Comparison of ENCODE assay signal across 8 mouse cellular contexts in the genomic region with DNA sequence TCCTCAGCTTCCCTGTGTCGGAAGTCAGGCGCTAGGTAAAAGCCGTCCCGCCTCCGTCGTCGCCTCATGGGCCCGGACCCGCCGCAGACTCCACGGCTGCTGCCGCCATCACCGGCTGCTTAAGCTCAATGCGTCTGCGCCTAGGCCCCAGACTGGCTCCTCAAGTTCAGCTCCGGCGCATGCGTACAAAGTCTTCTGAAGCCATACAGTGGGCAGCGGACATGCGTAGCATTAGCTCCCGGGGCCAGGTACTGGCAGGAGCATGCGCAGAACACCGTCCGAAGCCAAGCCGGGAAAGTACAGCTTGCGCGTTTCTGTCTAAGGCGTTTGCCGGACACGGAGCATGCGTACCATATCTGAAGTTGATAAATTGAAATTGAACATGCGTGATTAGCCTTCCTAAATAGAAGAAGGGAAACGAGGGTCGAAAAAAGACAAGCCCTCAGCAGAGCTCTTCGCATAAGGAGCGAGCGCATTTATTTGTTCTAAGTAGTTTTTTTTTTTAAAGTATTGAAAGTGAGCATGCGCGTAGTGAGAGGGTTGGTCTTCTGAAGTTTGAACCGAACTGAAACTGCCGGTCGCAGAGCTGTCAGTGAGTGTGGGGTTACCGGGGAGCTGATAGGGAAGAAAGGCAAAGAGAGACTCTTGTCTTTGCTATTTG. TPM values are rescaled to one million over a fixed set of nuclear protein-coding genes. Genes with fewer than 3 reads are reported as not detected.
DNase-seq lines count a peak whose midpoint lies in the region; ATAC-seq and TF ChIP-seq lines count a peak whose summit lies in the region.

A gene (minus strand): TSS at position 167 of the 661 bp plus-strand sequence.
A gene (plus strand): TSS at position 353 of the 661 bp plus-strand sequence.

- peak; percentile 99 for ATAC-seq in forebrain, postnatal 0 days
- peak; percentile 98 for ATAC-seq in lung, embryonic 15.5 days (ENCODE audit: borderline replicate concordance, extremely low read depth, low FRiP score, low TSS enrichment)

- peak within 1 kb of the TSS; percentile 96 for H3K9ac ChIP-seq in MEL (ENCODE audit: control insufficient read depth, low read depth, low read length, poor library complexity, severe bottlenecking)
- peak within 1 kb of the TSS; percentile 94 for H3K9ac ChIP-seq in forebrain, postnatal 0 days
- H3K9ac ChIP-seq in lung, embryonic 15.5 days, result peak within 1 kb of the TSS; percentile 87

- H3K9me3 ChIP-seq in MEL (replicated peaks; ENCODE audit: insufficient read depth, low read length), result no peaks in the 10 kb centered on the region
- no peaks in the 10 kb centered on the region for H3K9me3 ChIP-seq in forebrain, postnatal 0 days (ENCODE audit: low read length)
- no peaks in the 10 kb centered on the region for H3K9me3 ChIP-seq in lung, embryonic 15.5 days

- TF ChIP-seq EP300 in MEL (IDR thresholded peaks at IDR 0.05; ENCODE audit: low read depth in 1 of 2, low read length in 2 of 2), result 0 out of 4 replicates have a peak, but pooled peaks of 1 of the 2 experiments have one; percentile 36

- under 1% methylated on average over 43 of the region's 43 CpGs for WGBS in cerebellum, adult 2 months
- under 1% methylated on average over 43 of the region's 43 CpGs for WGBS in forebrain, postnatal 0 days
- WGBS in lung, embryonic 15.5 days, result under 1% methylated on average over 43 of the region's 43 CpGs

- TF ChIP-seq RAD21 in MEL (IDR thresholded peaks at IDR 0.05; ENCODE audit: low read depth, low read length), result no peak

- DNase-seq in MEL (ENCODE audit: low read depth, low spot score), result peak; percentile 100
- DNase-seq in cerebellum, adult 2 months, result peak; percentile 99
- peak; percentile 100 for DNase-seq in forebrain, postnatal 0 days
- peak; percentile 100 for DNase-seq in heart, postnatal 4 days
- DNase-seq in layer of hippocampus, adult 8-10 months (ENCODE audit: low spot score in 2 of 2), result peak; percentile 99 to 100
- DNase-seq in ovary, adult 18-20 months (ENCODE audit: low spot score), result peak; percentile 99
- peak; percentile 100 for DNase-seq in thymus, postnatal 0 days (ENCODE audit: low spot score)

- H3K36me3 ChIP-seq in MEL (ENCODE audit: control insufficient read depth in 1 of 2, insufficient read depth in 2 of 2, low read length in 2 of 2), result peaks cover 5 to 26% of the 10 kb centered on the region in 2 experiments
- H3K36me3 ChIP-seq in forebrain, postnatal 0 days (ENCODE audit: insufficient read depth), result no peaks in the 10 kb centered on the region
- H3K36me3 ChIP-seq in lung, embryonic 15.5 days, result peaks cover 7% of the 10 kb centered on the region; the same call in 1 of the 2 replicates

- peaks cover 54% of the 10 kb centered on the region for H3K79me2 ChIP-seq in MEL (ENCODE audit: control insufficient read depth, insufficient read depth, low read length, poor library complexity)

- H3K27ac ChIP-seq in MEL (ENCODE audit: control insufficient read depth, low read depth, low read length), result peak within 1 kb of the TSS; percentile 99
- H3K27ac ChIP-seq in cerebellum, adult 2 months (ENCODE audit: insufficient read depth, low read length), result peak within 1 kb of the TSS; percentile 26; the same call in 1 of the 2 replicates
- H3K27ac ChIP-seq in forebrain, postnatal 0 days (ENCODE audit: low read depth, low read length), result peak within 1 kb of the TSS; percentile 90
- peak within 1 kb of the TSS; percentile 84 for H3K27ac ChIP-seq in lung, embryonic 15.5 days

- H3K4me2 ChIP-seq in forebrain, postnatal 0 days (ENCODE audit: low read depth), result peak within 1 kb of the TSS; percentile 64
- peak within 1 kb of the TSS; percentile 76 for H3K4me2 ChIP-seq in lung, embryonic 15.5 days

- peak within 1 kb of the TSS; percentile 77 to 88 for H3K4me3 ChIP-seq in MEL (ENCODE audit: control insufficient read depth in 1 of 2, insufficient read depth in 1 of 2, low read depth in 2 of 2, low read length in 2 of 2)
- H3K4me3 ChIP-seq in cerebellum, adult 2 months (replicated peaks; ENCODE audit: insufficient read depth, low read depth, low read length), result peak within 1 kb of the TSS; percentile 81
- peak within 1 kb of the TSS; percentile 85 for H3K4me3 ChIP-seq in forebrain, postnatal 0 days (ENCODE audit: low read depth, low read length)
- peak within 1 kb of the TSS; percentile 77 for H3K4me3 ChIP-seq in lung, embryonic 15.5 days

- peaks cover 8 to 12% of the 10 kb centered on the region in 2 experiments for H3K4me1 ChIP-seq in MEL (ENCODE audit: control insufficient read depth in 1 of 2, insufficient read depth in 2 of 2, low read length in 2 of 2)
- no peaks in the 10 kb centered on the region for H3K4me1 ChIP-seq in cerebellum, adult 2 months (ENCODE audit: control insufficient read depth, insufficient read depth, low read length)
- H3K4me1 ChIP-seq in forebrain, postnatal 0 days (ENCODE audit: insufficient read depth), result 0 out of 2 replicates have a peak, but pooled peaks cover 14% of the 10 kb centered on the region
- H3K4me1 ChIP-seq in lung, embryonic 15.5 days, result peaks cover 21% of the 10 kb centered on the region

- no peaks in the 10 kb centered on the region for H3K27me3 ChIP-seq in MEL (ENCODE audit: control insufficient read depth in 1 of 2, insufficient read depth in 2 of 2, low read length in 2 of 2)
- H3K27me3 ChIP-seq in cerebellum, adult 2 months (ENCODE audit: control insufficient read depth, insufficient read depth, low read length), result no peaks in the 10 kb centered on the region
- H3K27me3 ChIP-seq in forebrain, postnatal 0 days (ENCODE audit: insufficient read depth, low read length), result no peaks in the 10 kb centered on the region
- H3K27me3 ChIP-seq in lung, embryonic 15.5 days, result no peaks in the 10 kb centered on the region

- peak; percentile 95 to 97 for TF ChIP-seq POLR2A in MEL (IDR thresholded peaks at IDR 0.05; ENCODE audit: control insufficient read depth in 1 of 2, insufficient read depth in 1 of 2, low read depth in 1 of 2, low read length in 2 of 2, poor library complexity in 1 of 2)
- peak; percentile 88 for TF ChIP-seq POLR2A in cerebellum, adult 2 months (IDR thresholded peaks at IDR 0.05; ENCODE audit: borderline replicate concordance, insufficient read depth, low read length)

- TF ChIP-seq CTCF in MEL (IDR thresholded peaks at IDR 0.05 in 2 of 3, conservative IDR thresholded peaks at IDR 0.05 in 1 of 3; ENCODE audit: control insufficient read depth in 1 of 3, insufficient read depth in 1 of 3, low read depth in 2 of 3, low read length in 3 of 3, poor library complexity in 1 of 3, severe bottlenecking in 1 of 3), result no peak
- TF ChIP-seq CTCF in cerebellum, adult 2 months (IDR thresholded peaks at IDR 0.05; ENCODE audit: borderline replicate concordance, insufficient read depth, low read depth, low read length), result no peak
- TF ChIP-seq CTCF in forebrain, postnatal 0 days (IDR thresholded peaks at IDR 0.05; ENCODE audit: low read depth), result no peak

TF ChIP-seq in MEL, 35 proteins besides CTCF, POLR2A, EP300 and RAD21 (continues in another document):
- TF ChIP-seq SIN3A (IDR thresholded peaks at IDR 0.05; ENCODE audit: low read length), result peak; percentile 96
- TF ChIP-seq MAFK (IDR thresholded peaks at IDR 0.05; ENCODE audit: borderline replicate concordance, low read depth, low read length), result no peak
- TF ChIP-seq CHD1 (IDR thresholded peaks at IDR 0.05; ENCODE audit: low read depth, low read length), result 0 out of 2 replicates have a peak, but pooled peaks have one; percentile 57
- 0 out of 2 replicates have a peak, but pooled peaks have one; percentile 48 for TF ChIP-seq ETS1 (IDR thresholded peaks at IDR 0.05; ENCODE audit: low read depth, low read length)
- peak; percentile 93 for TF ChIP-seq MYC (IDR thresholded peaks at IDR 0.05; ENCODE audit: low read depth, low read length)
- peak; percentile 88; the same call in 1 of the 2 replicates for TF ChIP-seq NRF1 (IDR thresholded peaks at IDR 0.05; ENCODE audit: insufficient read depth, low read depth, low read length, poor library complexity, severe bottlenecking)
- no peak for TF ChIP-seq SMC3 (IDR thresholded peaks at IDR 0.05; ENCODE audit: low read depth, low read length)
- no peak for TF ChIP-seq MEF2A (IDR thresholded peaks at IDR 0.05; ENCODE audit: extremely low read depth, insufficient replicate concordance, low read depth, low read length, poor library complexity, severe bottlenecking)
- TF ChIP-seq POLR2AphosphoS5 (IDR thresholded peaks at IDR 0.05; ENCODE audit: borderline replicate concordance, low read depth, low read length), result no peak
- no peak for TF ChIP-seq UBTF (IDR thresholded peaks at IDR 0.05; ENCODE audit: borderline replicate concordance, insufficient read depth, low read depth, low read length)
- TF ChIP-seq HCFC1 (IDR thresholded peaks at IDR 0.05; ENCODE audit: low read depth, low read length), result peak; percentile 100
- TF ChIP-seq ZMIZ1 (IDR thresholded peaks at IDR 0.05; ENCODE audit: low read depth, low read length), result peak; percentile 96
- peak; percentile 91 for TF ChIP-seq MAX (IDR thresholded peaks at IDR 0.05; ENCODE audit: low read length)
- TF ChIP-seq TCF12 (IDR thresholded peaks at IDR 0.05; ENCODE audit: low read depth, low read length), result peak; percentile 91

RNA-seq across cellular contexts. Expression of the first gene that starts in this region (rescaled TPM):
- total RNA-seq in MEL (2012; rRNA removed), result 39.3 and 39.8 TPM in 2 replicates
- polyA plus RNA-seq in MEL (2012; ENCODE audit: insufficient read depth in 1 of 2, insufficient read length in 2 of 2, low read depth in 1 of 2, low replicate concordance in 2 of 2, missing spikeins in 1 of 2), result 10 to 100 TPM; 49.4 to 73.6 TPM
- 25.6 and 28.9 TPM in 2 replicates for polyA plus RNA-seq in cerebellum, adult 2 months (2012; rRNA removed)
- 34.2 and 51.8 TPM in 2 replicates for total RNA-seq in forebrain, postnatal 0 days (2014; rRNA removed)
- polyA plus RNA-seq in forebrain, postnatal 0 days (2015; fragmentation: Nextera tagmentation; extraction: Ambion mirVana), result 56.3 and 69.2 TPM in 2 replicates
- total RNA-seq in heart, postnatal 4 days (2021), result 10 to 100 TPM; 27.7 to 28.8 TPM
- total RNA-seq in layer of hippocampus, adult 8-10 months (2022), result 10 to 100 TPM; 36.8 to 41.2 (median 39.4) TPM
- polyA plus RNA-seq in lung, embryonic 15.5 days (2015; fragmentation: Nextera tagmentation; extraction: Ambion mirVana), result 59.0 and 61.1 TPM in 2 replicates
- 73.8 and 89.6 TPM in 2 replicates for polyA plus RNA-seq in thymus, postnatal 0 days (2015; fragmentation: Nextera tagmentation; extraction: Ambion mirVana)

RNA-seq across cellular contexts. Expression of the second gene that starts in this region (rescaled TPM):
- total RNA-seq in MEL (2012; rRNA removed), result 21.5 and 23.4 TPM in 2 replicates
- polyA plus RNA-seq in MEL (2012; ENCODE audit: insufficient read depth in 1 of 2, insufficient read length in 2 of 2, low read depth in 1 of 2, low replicate concordance in 2 of 2, missing spikeins in 1 of 2), result 10 to 100 TPM in 1 of 2 experiments, not detected in 1; 14.4 TPM
- polyA plus RNA-seq in cerebellum, adult 2 months (2012; rRNA removed), result 3.5 and 4.0 TPM in 2 replicates
- 3.1 and 4.3 TPM in 2 replicates for total RNA-seq in forebrain, postnatal 0 days (2014; rRNA removed)
- 6.7 and 8.0 TPM in 2 replicates for polyA plus RNA-seq in forebrain, postnatal 0 days (2015; fragmentation: Nextera tagmentation; extraction: Ambion mirVana)
- 1 to 10 TPM; 8.4 to 9.7 TPM for total RNA-seq in heart, postnatal 4 days (2021)
- total RNA-seq in layer of hippocampus, adult 8-10 months (2022), result 1 to 10 TPM; 5.2 to 7.9 (median 7.1) TPM
- polyA plus RNA-seq in lung, embryonic 15.5 days (2015; fragmentation: Nextera tagmentation; extraction: Ambion mirVana), result 14.8 and 16.1 TPM in 2 replicates
- 16.1 and 17.2 TPM in 2 replicates for polyA plus RNA-seq in thymus, postnatal 0 days (2015; fragmentation: Nextera tagmentation; extraction: Ambion mirVana)

Comparison
In these comparisons a context has a peak if more than half of its experiments do, and no peak if none do; other contexts are left out.
1. Peak in every context shown above with its lines: DNase-seq, ATAC-seq, H3K4me3 ChIP-seq and H3K27ac ChIP-seq.
2. H3K27ac ChIP-seq: peak in every context shown above with its lines; median percentile 99 in MEL; 90 in forebrain, postnatal 0 days; 84 in lung, embryonic 15.5 days; 26 in cerebellum, adult 2 months.